Mouse (Mus musculus): ENCODE data around the gene Kcnt2.

DNA sequence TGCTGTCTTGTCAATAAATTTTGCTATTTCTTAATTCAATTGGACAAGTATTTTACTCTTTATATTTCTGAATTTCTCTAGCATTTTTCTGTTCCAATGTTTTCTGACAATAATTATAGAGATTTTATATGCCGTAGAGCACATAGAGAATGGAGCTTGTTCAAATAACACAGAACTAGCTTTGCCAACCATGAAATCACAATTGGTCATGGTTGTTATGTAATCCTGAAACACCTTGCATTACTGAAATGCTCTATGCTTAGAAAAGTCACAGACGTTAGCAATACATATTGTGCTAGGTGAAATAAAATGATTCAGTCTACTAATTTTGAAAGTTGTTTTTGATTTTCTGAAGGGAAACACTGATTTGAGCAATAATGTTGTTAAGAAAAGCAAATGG, 118.8 kb downstream of the Kcnt2 start:
- TF ChIP-seq POLR2A (IDR thresholded peaks at IDR 0.05; ENCODE audit: insufficient read depth, low read depth, low read length) (no peak), CTCF (IDR thresholded peaks at IDR 0.05) (no peak), EP300 (IDR thresholded peaks at IDR 0.05; ENCODE audit: insufficient read depth, low read depth, low read length) (no peak)
